Mouse (Mus musculus) layer of hippocampus, adult 2 months (tissue): ENCODE measurements around the gene Gpr142. TPM values are rescaled to one million over a fixed set of nuclear protein-coding genes. Genes with fewer than 3 reads are reported as not detected.

ENCODE experiments used
- DNase-seq, 2 experiments: peaks; one replicate each; pipeline ENCODE4 v3.0.0; 2022; ENCODE audit warnings: low spot score in 2 of 2
- H3K27ac ChIP-seq: fragments of 200-600 bp; 2 replicates; pipeline ENCODE4 v1.8.1; 2022
- H3K4me3 ChIP-seq: fragments of 200-600 bp; 2 replicates; pipeline ENCODE4 v1.8.1; 2022; ENCODE audit warnings: mild to moderate bottlenecking
- CTCF ChIP-seq: fragments of 200-600 bp; conservative IDR thresholded peaks from 2 replicates; pipeline ENCODE4 v1.8.1; 2022; ENCODE audit warnings: antibody characterized with exemption, mild to moderate bottlenecking, moderate library complexity
- total RNA-seq, 2 experiments: library from RNA; stranded (reverse); gene quantifications; 2 replicates each; pipeline ENCODE4 v1.2.3; 2021

Gpr142 gene
- total RNA-seq, 2 experiments from 2014 or later = not detected

DNA sequence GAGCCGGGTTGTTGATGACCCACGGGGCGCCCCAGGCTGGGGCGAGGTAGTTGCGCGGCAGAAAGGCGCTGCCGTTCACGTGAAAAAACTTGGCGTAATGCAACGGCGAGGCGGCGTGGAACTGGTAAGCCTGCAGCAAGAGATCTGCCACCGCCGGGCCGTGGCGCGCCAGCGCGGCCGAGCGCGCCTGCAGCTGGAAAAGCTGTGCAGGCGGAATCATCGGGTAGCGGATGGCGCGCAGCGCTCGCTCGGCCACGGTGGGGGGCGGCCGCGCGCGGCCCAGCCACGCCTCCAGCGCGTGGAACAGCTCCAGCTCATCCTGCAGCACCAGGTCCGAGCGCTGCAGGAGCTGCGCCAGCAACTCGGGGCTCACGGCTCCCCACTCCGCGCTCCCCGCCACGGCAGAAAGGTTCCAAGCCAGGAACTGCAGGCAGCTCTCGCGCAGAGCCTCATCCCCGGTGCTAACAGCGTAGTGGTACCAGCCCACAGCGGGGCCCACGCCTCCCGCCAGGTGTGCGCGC, 6.8 kb upstream of the Gpr142 start:
- peak; percentile 26 to 37 for DNase-seq
- peak overlapping the region; percentile 88 for H3K27ac ChIP-seq
- TF ChIP-seq CTCF = no peak
- H3K4me3 ChIP-seq = peak overlapping the region; percentile 65

DNA sequence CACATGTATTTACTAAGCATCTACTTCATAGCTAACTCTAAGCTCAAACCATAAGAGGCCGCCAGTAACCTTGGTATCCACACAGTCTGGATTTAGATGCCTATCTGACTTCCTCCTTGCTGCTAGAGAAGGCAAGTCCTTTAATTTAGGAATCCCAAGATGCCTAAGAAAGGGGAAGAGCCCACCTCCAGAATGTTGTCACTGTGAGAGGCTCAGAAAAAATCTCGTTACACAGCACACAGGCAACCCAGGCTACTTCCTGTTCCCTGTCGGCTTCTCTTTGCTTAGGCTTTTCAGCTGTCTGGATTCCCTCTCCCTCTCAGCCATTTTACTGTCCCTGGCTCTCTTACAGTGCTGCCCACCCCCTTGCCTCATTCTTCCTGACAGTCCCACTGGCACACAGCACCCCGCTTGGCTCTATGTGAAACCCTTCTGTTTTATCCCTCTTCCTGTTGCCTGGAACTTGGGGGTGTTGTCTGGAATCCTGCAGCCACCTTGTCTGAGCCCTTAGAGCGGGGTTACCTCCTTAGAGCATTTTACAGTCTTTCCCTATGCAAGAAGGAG, 5.7 kb upstream of the Gpr142 start:
- peak overlapping the region; percentile 65; the same call in 1 of the 2 replicates for H3K4me3 ChIP-seq
- no peak for TF ChIP-seq CTCF
- DNase-seq = peak in 1 of 2 experiments; percentile 22
- H3K27ac ChIP-seq = peak overlapping the region; percentile 88

DNA sequence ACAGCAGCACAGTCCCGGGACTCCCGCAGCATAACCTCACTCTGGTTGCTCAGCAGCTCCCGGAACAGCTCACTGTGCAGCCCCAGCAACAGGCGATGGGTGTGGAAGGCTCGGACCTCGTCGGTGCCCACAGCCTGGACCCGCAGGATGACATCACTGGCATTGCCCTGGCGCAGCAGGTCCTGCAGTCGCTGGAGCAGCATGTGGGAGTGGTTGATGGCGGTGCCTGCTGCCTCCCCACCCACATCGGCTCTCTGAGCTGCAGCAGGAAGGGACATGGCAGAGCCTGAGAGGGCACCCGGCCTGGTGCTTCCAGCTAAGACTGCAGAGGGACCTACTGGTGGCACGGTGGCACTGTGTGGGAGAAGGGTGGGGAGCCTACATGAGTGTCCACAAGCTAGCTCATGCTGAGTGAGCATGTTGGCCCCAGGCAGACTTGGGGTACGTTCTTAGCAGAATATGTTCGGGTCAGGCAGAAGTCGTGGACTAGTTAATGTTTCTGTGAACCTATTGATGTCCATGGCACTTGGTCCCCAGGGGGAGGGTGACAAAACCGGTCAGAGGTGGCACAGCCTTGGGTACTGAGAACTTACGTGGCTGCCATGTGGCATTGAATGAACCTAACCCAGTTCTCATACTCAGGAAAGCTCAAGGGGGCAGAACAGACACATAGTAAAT, 4.7 kb upstream of the Gpr142 start:
- DNase-seq = peak in 1 of 2 experiments; percentile 3
- H3K4me3 ChIP-seq = peak overlapping the region; percentile 23; the same call in 1 of the 2 replicates
- no peak for TF ChIP-seq CTCF
- peak overlapping the region; percentile 88 for H3K27ac ChIP-seq

- H3K4me3 ChIP-seq = peak overlapping the region; percentile 54
- no peak for TF ChIP-seq CTCF
- H3K27ac ChIP-seq = peak overlapping the region; percentile 93
- DNase-seq = no peak
Observed at GRCm38 (mm10) chr11:114794691-114795090, 4.0 kb upstream of the Gpr142 start.

DNA sequence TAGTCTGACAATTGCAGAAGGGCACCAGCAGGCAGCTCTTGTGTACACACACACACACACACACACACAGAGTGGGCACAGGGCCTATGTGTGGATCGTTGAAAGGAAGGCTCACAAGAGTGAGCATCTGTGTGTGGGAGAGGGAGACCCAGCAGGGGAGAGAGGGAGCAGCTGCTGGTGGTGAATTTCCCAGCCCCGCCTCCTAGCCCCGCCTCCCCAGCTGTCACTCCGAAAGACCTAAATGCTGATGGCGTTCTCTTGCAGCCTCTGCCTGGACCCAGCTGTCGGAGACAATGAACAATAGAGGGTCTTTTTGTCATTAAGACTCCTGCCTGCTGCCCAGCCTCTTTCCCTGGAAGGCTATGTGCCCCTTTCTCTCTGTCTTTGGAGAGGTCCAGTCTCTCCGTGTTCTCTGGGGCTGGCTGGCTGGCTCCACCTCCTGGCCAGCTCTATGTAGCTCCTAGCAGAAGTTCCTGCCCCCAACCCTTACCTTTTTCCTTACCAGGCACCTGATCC, 3.4 kb upstream of the Gpr142 start:
- Histone ChIP-seq H3K27ac (peak overlapping the region; percentile 93), H3K4me3 (peak overlapping the region; percentile 54)
- DNase-seq = peak; percentile 96
- peak; percentile 66 for TF ChIP-seq CTCF

DNA sequence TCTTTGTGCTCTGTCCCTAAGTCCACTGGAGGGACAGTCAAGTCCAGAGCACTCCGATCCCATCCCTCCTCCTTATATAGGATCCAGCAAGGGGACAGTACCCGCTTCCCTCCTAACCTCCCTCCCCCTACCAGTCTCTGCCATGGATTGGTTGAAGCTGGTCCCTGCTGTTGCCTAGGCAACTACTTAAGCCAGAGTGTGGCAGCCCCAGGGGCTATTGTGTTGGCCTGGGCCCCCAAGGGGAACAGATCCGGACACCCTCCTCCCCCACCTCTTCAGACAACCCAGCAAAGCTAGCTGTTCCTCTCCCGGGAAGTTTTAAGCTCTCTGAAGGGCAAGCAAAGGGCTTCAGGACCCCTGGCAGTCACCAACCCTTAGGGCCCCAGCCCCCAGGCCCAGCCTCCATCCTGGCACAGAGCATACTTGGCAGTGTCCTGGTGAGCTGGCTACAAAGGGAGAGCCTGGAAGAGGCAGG, 2.8 kb upstream of the Gpr142 start, which contains the start of gene Btbd17:
Btbd17 (minus strand) TSS at position 98 of the 475 bp plus-strand sequence.
- Histone ChIP-seq H3K27ac (peak within 1 kb of the TSS; percentile 93), H3K4me3 (peak within 1 kb of the TSS; percentile 54)
- DNase-seq = peak; percentile 55 to 68
- no peak for TF ChIP-seq CTCF

DNA sequence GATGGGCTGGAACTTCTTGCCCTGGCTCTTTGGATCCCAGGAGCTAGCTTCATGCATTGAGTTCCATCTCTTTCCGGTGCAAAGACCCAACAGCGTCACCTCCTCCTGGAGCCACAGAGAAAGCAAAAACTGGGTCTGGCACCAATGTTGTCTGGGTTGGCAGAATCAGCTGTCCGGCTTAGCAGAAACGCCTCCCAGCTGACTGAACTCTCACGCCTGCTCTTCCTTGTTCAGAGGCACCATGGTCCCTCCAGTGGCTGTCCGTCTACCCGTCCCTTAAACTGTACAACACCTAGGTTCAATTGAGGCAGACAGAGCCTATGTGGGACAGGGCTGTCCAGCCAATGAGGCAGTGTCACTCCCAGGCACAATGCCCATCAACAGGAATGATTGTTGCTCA, 1.5 kb upstream of the Gpr142 start:
- TF ChIP-seq CTCF = no peak
- DNase-seq = no peak
- H3K27ac ChIP-seq = no peak overlapping the region; the same call in 1 of the 2 replicates
- H3K4me3 ChIP-seq = no peak overlapping the region

DNA sequence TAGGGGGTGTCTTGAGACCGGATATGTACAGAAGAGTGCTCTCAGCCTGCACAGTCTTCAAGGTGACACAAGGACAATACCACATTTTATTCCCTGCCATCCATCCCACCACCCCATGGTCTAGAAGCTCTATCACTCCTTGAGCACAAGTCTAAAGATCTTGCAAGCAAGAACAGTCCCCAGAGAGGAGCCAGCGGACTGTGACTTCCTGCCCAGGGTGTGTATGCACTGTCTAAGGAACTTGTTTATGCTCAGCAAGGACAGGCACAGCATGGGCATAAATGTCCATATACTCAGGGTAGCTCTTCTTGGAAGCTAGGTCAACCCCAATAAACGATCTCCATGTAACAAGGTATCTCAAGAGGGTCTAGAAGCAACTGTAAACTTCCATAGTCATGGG, 743 bp upstream of the Gpr142 start:
- TF ChIP-seq CTCF = no peak
- DNase-seq = no peak

DNA sequence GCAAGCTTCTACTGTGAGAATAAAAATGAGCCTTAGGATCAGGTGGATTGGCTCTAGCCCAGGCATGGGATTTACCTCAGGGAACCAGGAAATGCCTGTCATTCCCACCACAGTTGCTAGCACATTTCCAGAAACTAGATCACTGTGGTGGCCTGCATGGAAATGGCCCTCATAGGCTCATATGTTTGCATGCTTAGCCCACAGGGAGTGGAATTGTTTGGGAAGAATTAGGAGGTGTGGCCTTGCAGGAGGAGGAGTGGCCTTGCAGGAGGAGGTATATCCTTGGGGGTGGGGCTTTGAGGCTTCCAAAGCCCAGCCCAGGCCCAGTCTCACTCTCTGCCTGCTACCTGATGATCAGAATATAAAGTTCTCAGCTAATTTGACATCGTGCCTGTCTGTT, 3.2 kb downstream of the Gpr142 start:
- TF ChIP-seq CTCF = no peak
- H3K4me3 ChIP-seq = no peak overlapping the region
- no peak for DNase-seq
- H3K27ac ChIP-seq = no peak overlapping the region

More for the DNA sequence above, 743 bp upstream of the Gpr142 start:
- H3K4me3 ChIP-seq = no peak overlapping the region
- no peak overlapping the region for H3K27ac ChIP-seq

GRCm38 (mm10) chr11:114802540-114803267, 4.0 kb downstream of the Gpr142 start:
- Histone ChIP-seq H3K4me3 (no peak overlapping the region), H3K27ac (no peak overlapping the region)
- no peak for DNase-seq
- TF ChIP-seq CTCF = no peak

GRCm38 (mm10) chr11:114803990-114804389, 5.3 kb downstream of the Gpr142 start:
- H3K4me3 ChIP-seq = no peak overlapping the region
- TF ChIP-seq CTCF = no peak
- no peak for DNase-seq
- no peak overlapping the region for H3K27ac ChIP-seq

- Histone ChIP-seq H3K27ac (no peak overlapping the region), H3K4me3 (no peak overlapping the region)
- DNase-seq = no peak
- TF ChIP-seq CTCF = no peak
Observed at GRCm38 (mm10) chr11:114807025-114807424, 8.3 kb downstream of the Gpr142 start.
